Mouse (Mus musculus): Measurements from ENCODE around the gene Sod2.
"Not testable (repeated sequence)": the region's sequence is repeated elsewhere in the genome, so short reads cannot be mapped to it uniquely, and the experiment has no call there.

- TF ChIP-seq CTCF (IDR thresholded peaks at IDR 0.05; ENCODE audit: low read depth, low read length); POLR2A (IDR thresholded peaks at IDR 0.05; ENCODE audit: insufficient read depth, low read length); EP300 (IDR thresholded peaks at IDR 0.05; ENCODE audit: insufficient read depth, low read depth, low read length): not testable (repeated sequence)
Measured at GRCm38 (mm10) chr17:12959377-12959776, 47.3 kb upstream of the Sod2 start.
